In the genomic region with DNA sequence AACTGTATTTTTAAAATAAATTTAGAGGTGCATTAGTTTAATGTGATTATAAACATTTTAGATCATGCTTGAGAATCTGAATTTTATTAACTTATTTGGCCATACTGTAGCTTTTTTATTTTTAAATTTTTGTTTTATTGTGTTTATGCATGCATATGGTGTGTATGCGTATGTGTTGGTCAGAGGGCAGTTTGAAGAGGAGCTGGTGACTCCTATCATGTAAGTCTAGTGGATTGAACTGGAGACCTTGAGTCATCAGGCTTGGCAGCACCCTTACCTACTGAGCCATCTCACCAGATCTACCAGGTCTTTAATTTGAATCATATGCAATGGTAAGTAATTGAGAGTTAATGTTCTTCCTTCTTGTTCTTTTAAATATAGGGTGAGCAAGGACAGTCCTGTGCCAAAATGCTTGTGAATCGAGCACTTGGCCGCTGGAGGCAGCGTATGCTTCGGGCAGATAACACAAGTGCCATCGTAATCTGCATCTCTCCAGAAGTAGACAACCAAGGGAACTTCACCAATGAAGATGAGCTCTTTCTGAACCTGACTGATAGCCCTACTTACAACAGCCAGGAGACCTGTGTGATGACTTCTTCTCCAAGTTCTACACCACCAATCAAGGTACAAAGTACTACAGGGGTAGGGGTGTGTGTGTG, we compare ENCODE assay signal across 14 mouse cellular contexts. TPM values are rescaled to one million over a fixed set of nuclear protein-coding genes. Genes with fewer than 3 reads are reported as not detected.
DNase-seq lines count a peak whose midpoint lies in the region; ATAC-seq and TF ChIP-seq lines count a peak whose summit lies in the region.
"Had no signal": no experiment of that assay in that cellular context is flagged by ENCODE, and none has a peak within 500 bp of the region (broad histone marks: within the 10 kb centered on the region; RNA-seq: fewer than 3 reads in every experiment).

No protein-coding gene starts in this region.

- H3K9me3 ChIP-seq in intestine, embryonic 16.5 days (ENCODE audit: control insufficient read depth, low read length), result no peaks in the 10 kb centered on the region
- H3K9me3 ChIP-seq: limb, embryonic 10.5 days; megakaryocyte, embryonic 14.5 days had no signal

- no peak for TF ChIP-seq POLR2A in lung, adult 2 months (IDR thresholded peaks at IDR 0.05; ENCODE audit: borderline replicate concordance, extremely low read depth, low read depth, low read length)

- peak; percentile 9 for DNase-seq in embryo, embryonic 10 days (ENCODE audit: low spot score)
- no peak for DNase-seq in embryo, embryonic 9.5 days (ENCODE audit: extremely low spot score)
- DNase-seq in MEL-GATA-1-ER (ENCODE audit: extremely low read depth, low read depth), result peak; percentile 96
- DNase-seq in urinary bladder, postnatal 14 days (ENCODE audit: low spot score), result no peak
- no peak for DNase-seq in left cerebral cortex, adult 8-10 months (ENCODE audit: low spot score in 2 of 2)
- no peak for DNase-seq in lung, adult 2 months
- DNase-seq: cerebellum, adult 8-10 months; embryo, embryonic 11 days; kidney, postnatal 14 days; thymus, postnatal 25 days had no signal

- no peak overlapping the region for H3K4me2 ChIP-seq in intestine, embryonic 16.5 days (ENCODE audit: low read depth, low read length)

- 0 out of 2 replicates have a peak, but pooled peaks cover 3% of the 10 kb centered on the region for H3K36me3 ChIP-seq in intestine, embryonic 16.5 days (ENCODE audit: control insufficient read depth, insufficient read depth, low read length)

- no peak overlapping the region for H3K27ac ChIP-seq in intestine, embryonic 16.5 days (ENCODE audit: low read length)
- H3K27ac ChIP-seq: limb, embryonic 10.5 days had no signal

- 96% methylated on average over 6 of the region's 6 CpGs for WGBS in intestine, embryonic 16.5 days
- 92% methylated on average over 6 of the region's 6 CpGs for WGBS in lung, adult 2 months

- H3K9ac ChIP-seq in intestine, embryonic 16.5 days (ENCODE audit: low read depth, low read length), result no peak overlapping the region

- peak; percentile 66; the same call in 1 of the 2 replicates for ATAC-seq in intestine, embryonic 16.5 days
- peak; percentile 97 for ATAC-seq in megakaryocyte-erythroid progenitor cell, adult 5-6 weeks (replicated peaks; ENCODE audit: low FRiP score, low TSS enrichment, poor library complexity, severe bottlenecking)

- H3K4me3 ChIP-seq in intestine, embryonic 16.5 days (ENCODE audit: low read length), result no peak overlapping the region
- no peak overlapping the region for H3K4me3 ChIP-seq in lung, adult 2 months (replicated peaks; ENCODE audit: extremely low read depth, low read depth, low read length)
- H3K4me3 ChIP-seq: limb, embryonic 10.5 days; megakaryocyte, embryonic 14.5 days had no signal

- H3K4me1 ChIP-seq in intestine, embryonic 16.5 days (ENCODE audit: control insufficient read depth, insufficient read depth, low read length), result no peaks in the 10 kb centered on the region
- no peaks in the 10 kb centered on the region for H3K4me1 ChIP-seq in lung, adult 2 months (ENCODE audit: control insufficient read depth, insufficient read depth, low read length)
- H3K4me1 ChIP-seq: limb, embryonic 10.5 days had no signal

- H3K27me3 ChIP-seq in intestine, embryonic 16.5 days (replicated peaks; ENCODE audit: control insufficient read depth, insufficient read depth, low read length), result no peaks in the 10 kb centered on the region
- H3K27me3 ChIP-seq: megakaryocyte, embryonic 14.5 days had no signal

- no peak for TF ChIP-seq CTCF in lung, adult 2 months (IDR thresholded peaks at IDR 0.05; ENCODE audit: insufficient read depth, low read length)

RNA-seq across cellular contexts. Expression of a gene that starts 13.7 kb away (rescaled TPM):
- polyA plus RNA-seq in intestine, embryonic 16.5 days (2015; fragmentation: Nextera tagmentation; extraction: Ambion mirVana), result 15.4 and 20.2 TPM in 2 replicates
- 59.0 and 64.0 TPM in 2 replicates for total RNA-seq in megakaryocyte-erythroid progenitor cell, adult 5-6 weeks (2014; fragmentation: Nextera tagmentation)
- 22.6 and 23.7 TPM in 2 replicates for total RNA-seq in megakaryocyte-erythroid progenitor cell, adult 5-6 weeks (2017)
- total RNA-seq in left cerebral cortex, adult 8-10 months (2022), result 10 to 100 TPM; 67.2 to 79.7 (median 75.7) TPM
- polyA plus RNA-seq in lung, adult 2 months (2012; rRNA removed), result 54.9 and 55.7 TPM in 2 replicates

RNA-seq across cellular contexts. Expression of a gene that starts 28.3 kb away (rescaled TPM):
- 8.3 and 8.7 TPM in 2 replicates for polyA plus RNA-seq in intestine, embryonic 16.5 days (2015; fragmentation: Nextera tagmentation; extraction: Ambion mirVana)
- 19.6 and 22.9 TPM in 2 replicates for total RNA-seq in megakaryocyte-erythroid progenitor cell, adult 5-6 weeks (2014; fragmentation: Nextera tagmentation)
- total RNA-seq in megakaryocyte-erythroid progenitor cell, adult 5-6 weeks (2017), result 11.2 and 16.0 TPM in 2 replicates
- total RNA-seq in left cerebral cortex, adult 8-10 months (2022), result 10 to 100 TPM; 16.7 to 19.3 (median 17.6) TPM
- 7.3 and 7.4 TPM in 2 replicates for polyA plus RNA-seq in lung, adult 2 months (2012; rRNA removed)

Comparison
In these comparisons a context has a peak if more than half of its experiments do, and no peak if none do; other contexts are left out.
1. DNase-seq: peak in embryo, embryonic 10 days (single experiment) and MEL-GATA-1-ER (single experiment); none in embryo, embryonic 9.5 days (single experiment), urinary bladder, postnatal 14 days (single experiment), left cerebral cortex, adult 8-10 months (0 of 2) and lung, adult 2 months (single experiment).